Mouse (Mus musculus): Measurements from ENCODE around the gene Sdk2.

DNA sequence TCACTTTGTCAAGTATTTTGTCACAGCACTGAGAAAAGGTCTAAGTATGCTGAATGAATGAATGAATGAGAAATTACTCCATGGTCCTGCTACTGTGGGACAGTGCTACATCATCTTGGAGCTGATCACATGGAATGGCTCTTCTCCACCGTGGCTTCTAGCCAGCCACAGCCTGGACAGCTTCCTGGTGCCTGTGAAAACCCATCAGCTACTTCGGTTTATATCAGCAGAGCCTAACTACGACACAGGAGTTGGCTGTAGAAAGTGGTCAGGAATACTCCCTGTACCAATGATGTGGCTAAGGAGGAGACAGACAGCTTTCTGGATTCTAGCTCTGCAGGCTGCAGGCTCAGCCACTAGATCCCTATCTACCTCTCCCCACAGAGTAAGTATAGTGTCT, 63.7 kb downstream of the Sdk2 start:
- TF ChIP-seq CTCF (IDR thresholded peaks at IDR 0.05) (no peak), EP300 (IDR thresholded peaks at IDR 0.05) (0 out of 2 replicates have a peak, but pooled peaks have one; percentile 39)
